Mouse (Mus musculus) E14TG2a.4 (cell line): ENCODE data around the gene Cabin1.

ENCODE experiments used
- CTCF ChIP-seq: conservative IDR thresholded peaks from 2 replicates; pipeline ENCODE4 v1.5.1; 2014; ENCODE audit warnings: low read length
- NANOG ChIP-seq: IDR thresholded peaks from 2 replicates; pipeline ENCODE4 v1.6.1; 2014; ENCODE audit warnings: borderline replicate concordance, low read length, mixed read lengths
- POU5F1 ChIP-seq: IDR thresholded peaks from 2 replicates; pipeline ENCODE4 v1.6.1; 2014; ENCODE audit warnings: low read length, borderline replicate concordance

DNA sequence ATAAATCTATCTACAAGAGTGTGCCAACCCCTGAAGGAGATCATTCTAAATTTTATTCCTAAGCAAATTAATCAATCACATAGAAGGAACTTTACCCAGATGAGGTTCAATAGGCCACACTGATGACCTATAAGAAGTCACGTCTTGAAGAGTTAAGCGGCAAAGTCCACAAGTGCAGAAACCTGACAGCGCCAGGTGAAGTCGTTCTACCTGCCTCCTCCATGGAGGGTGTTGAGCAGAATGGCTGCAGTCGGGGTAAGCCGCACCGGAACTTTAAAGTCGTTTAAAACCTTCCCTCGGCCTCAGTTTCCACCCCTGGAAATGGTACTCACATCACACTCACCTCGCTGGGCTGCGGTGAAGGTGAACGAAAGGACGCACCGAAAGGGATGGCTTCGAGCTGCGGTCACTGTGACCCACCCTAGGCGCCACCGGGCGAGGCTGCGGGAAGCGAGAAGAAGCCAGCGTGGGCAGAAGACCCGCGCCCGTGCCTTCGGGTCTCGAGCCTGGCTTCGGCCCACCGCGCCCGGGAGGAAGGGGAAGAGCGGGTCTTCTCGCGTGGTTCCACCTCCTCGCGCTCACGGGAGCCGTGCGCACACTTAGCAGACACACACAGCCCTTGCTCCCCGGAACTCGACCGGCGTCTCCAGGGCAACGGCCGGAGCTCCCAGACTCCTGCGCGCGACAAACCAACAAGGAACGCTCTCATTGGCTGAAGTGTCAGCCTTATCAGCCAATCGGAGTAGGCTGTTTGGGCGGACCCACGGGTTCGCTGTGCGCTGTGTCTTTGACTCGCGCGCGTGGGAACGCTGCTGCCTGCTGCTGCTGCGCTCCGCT, at the start of gene Cabin1:
- TF ChIP-seq CTCF (no peak), POU5F1 (no peak), NANOG (no peak)
